Mouse (Mus musculus): ENCODE measurements around the gene Pef1. TPM values are rescaled to one million over a fixed set of nuclear protein-coding genes. Genes with fewer than 3 reads are reported as not detected.

Pef1 gene
- polyA plus RNA-seq, 1 experiment from 2014 or later: 65.6 TPM

- no peaks in the 10 kb centered on the region for H3K9me3 ChIP-seq
- H3K27me3 ChIP-seq: peaks cover 3% of the 10 kb centered on the region; the same call in 1 of the 2 replicates
- H3K4me2 ChIP-seq (replicated peaks): no peak overlapping the region
- no peak overlapping the region for H3K4me3 ChIP-seq
- no peak overlapping the region for H3K27ac ChIP-seq
- H3K36me3 ChIP-seq: no peaks in the 10 kb centered on the region
- 82% methylated on average over 12 of the region's 12 CpGs for WGBS
- no peak overlapping the region for H3K9ac ChIP-seq
- no peak for ATAC-seq (ENCODE audit: insufficient number of reproducible peaks, insufficient read depth, low FRiP score, low TSS enrichment)
- peaks cover 21% of the 10 kb centered on the region for H3K4me1 ChIP-seq
Observed at GRCm38 (mm10) chr4:130103632-130104031, 1.3 kb downstream of the Pef1 start.

- H3K4me2 ChIP-seq (replicated peaks): no peak overlapping the region
- H3K4me3 ChIP-seq: no peak overlapping the region
- H3K4me1 ChIP-seq: peaks cover 25% of the 10 kb centered on the region
- no peaks in the 10 kb centered on the region for H3K9me3 ChIP-seq
- no peak overlapping the region for H3K27ac ChIP-seq
- no peak for ATAC-seq (ENCODE audit: insufficient number of reproducible peaks, insufficient read depth, low FRiP score, low TSS enrichment)
- H3K36me3 ChIP-seq: no peaks in the 10 kb centered on the region
- WGBS: 81% methylated on average over 4 of the region's 4 CpGs
- H3K9ac ChIP-seq: no peak overlapping the region
- no peaks in the 10 kb centered on the region for H3K27me3 ChIP-seq
Observed at GRCm38 (mm10) chr4:130104584-130104983, 2.2 kb downstream of the Pef1 start.

- 12% methylated on average over 14 of the region's 14 CpGs for WGBS
- peak overlapping the region; percentile 76 for H3K4me2 ChIP-seq (replicated peaks)
- peak; percentile 53; the same call in 1 of the 2 replicates for ATAC-seq (ENCODE audit: insufficient number of reproducible peaks, insufficient read depth, low FRiP score, low TSS enrichment)
- no peaks in the 10 kb centered on the region for H3K27me3 ChIP-seq
- no peaks in the 10 kb centered on the region for H3K36me3 ChIP-seq
- peaks cover 13% of the 10 kb centered on the region for H3K4me1 ChIP-seq
- H3K4me3 ChIP-seq: peak overlapping the region; percentile 72
- no peaks in the 10 kb centered on the region for H3K9me3 ChIP-seq
- no peak overlapping the region; the same call in 1 of the 2 replicates for H3K9ac ChIP-seq
- H3K27ac ChIP-seq: peak overlapping the region; percentile 17; the same call in 1 of the 2 replicates
Observed at GRCm38 (mm10) chr4:130107065-130107443, 4.7 kb downstream of the Pef1 start.

GRCm38 (mm10) chr4:130107444-130108131, 5.2 kb downstream of the Pef1 start:
- H3K4me3 ChIP-seq: peak overlapping the region; percentile 72

GRCm38 (mm10) chr4:130108929-130109328, 6.6 kb downstream of the Pef1 start:
- H3K4me1 ChIP-seq: peaks cover 8% of the 10 kb centered on the region
- no peaks in the 10 kb centered on the region for H3K36me3 ChIP-seq
- H3K27me3 ChIP-seq: no peaks in the 10 kb centered on the region
- no peak for ATAC-seq (ENCODE audit: insufficient number of reproducible peaks, insufficient read depth, low FRiP score, low TSS enrichment)
- no peak overlapping the region for H3K4me3 ChIP-seq
- H3K4me2 ChIP-seq (replicated peaks): peak overlapping the region; percentile 76; the same call in 1 of the 2 replicates
- H3K9me3 ChIP-seq: no peaks in the 10 kb centered on the region
- no peak overlapping the region for H3K9ac ChIP-seq
- 71% methylated on average over 3 of the region's 3 CpGs for WGBS
- H3K27ac ChIP-seq: no peak overlapping the region

More at GRCm38 (mm10) chr4:130107444-130108131, 5.2 kb downstream of the Pef1 start:
- H3K36me3 ChIP-seq: no peaks in the 10 kb centered on the region
- 1% methylated on average over 39 of the region's 39 CpGs for WGBS
- H3K4me1 ChIP-seq: peaks cover 8% of the 10 kb centered on the region
- no peaks in the 10 kb centered on the region for H3K27me3 ChIP-seq
- peak overlapping the region; percentile 60 for H3K9ac ChIP-seq
- ATAC-seq (ENCODE audit: insufficient number of reproducible peaks, insufficient read depth, low FRiP score, low TSS enrichment): peak; percentile 81
- no peaks in the 10 kb centered on the region for H3K9me3 ChIP-seq
- H3K27ac ChIP-seq: peak overlapping the region; percentile 55; the same call in 1 of the 2 replicates
- peak overlapping the region; percentile 76 for H3K4me2 ChIP-seq (replicated peaks)

GRCm38 (mm10) chr4:130109666-130110065, 7.3 kb downstream of the Pef1 start:
- Histone ChIP-seq H3K27me3 (no peaks in the 10 kb centered on the region), H3K36me3 (no peaks in the 10 kb centered on the region; the same call in 1 of the 2 replicates), H3K27ac (no peak overlapping the region), H3K9me3 (no peaks in the 10 kb centered on the region), H3K4me3 (no peak overlapping the region), H3K9ac (no peak overlapping the region), H3K4me2 (replicated peaks) (no peak overlapping the region), H3K4me1 (peaks cover 8% of the 10 kb centered on the region)
- no peak for ATAC-seq (ENCODE audit: insufficient number of reproducible peaks, insufficient read depth, low FRiP score, low TSS enrichment)
- WGBS: 93% methylated on average over 9 of the region's 9 CpGs

GRCm38 (mm10) chr4:130110091-130110490, 7.7 kb downstream of the Pef1 start:
- no peak overlapping the region for H3K4me3 ChIP-seq
- ATAC-seq (ENCODE audit: insufficient number of reproducible peaks, insufficient read depth, low FRiP score, low TSS enrichment): no peak
- H3K4me2 ChIP-seq (replicated peaks): no peak overlapping the region
- H3K27ac ChIP-seq: no peak overlapping the region
- WGBS: 83% methylated on average over 7 of the region's 7 CpGs
- no peaks in the 10 kb centered on the region; the same call in 1 of the 2 replicates for H3K36me3 ChIP-seq
- H3K4me1 ChIP-seq: peaks cover 8% of the 10 kb centered on the region
- H3K27me3 ChIP-seq: no peaks in the 10 kb centered on the region
- H3K9ac ChIP-seq: no peak overlapping the region
- no peaks in the 10 kb centered on the region for H3K9me3 ChIP-seq

- Histone ChIP-seq H3K27ac (no peak overlapping the region), H3K4me1 (peaks cover 8% of the 10 kb centered on the region), H3K36me3 (no peaks in the 10 kb centered on the region; the same call in 1 of the 2 replicates), H3K4me2 (replicated peaks) (no peak overlapping the region), H3K9ac (no peak overlapping the region), H3K4me3 (no peak overlapping the region), H3K9me3 (no peaks in the 10 kb centered on the region), H3K27me3 (no peaks in the 10 kb centered on the region)
- ATAC-seq (ENCODE audit: insufficient number of reproducible peaks, insufficient read depth, low FRiP score, low TSS enrichment): no peak
- 84% methylated on average over 7 of the region's 7 CpGs for WGBS
Observed at GRCm38 (mm10) chr4:130112299-130112698, 9.9 kb downstream of the Pef1 start.

GRCm38 (mm10) chr4:130112732-130113131, 10.4 kb downstream of the Pef1 start:
- no peak for ATAC-seq (ENCODE audit: insufficient number of reproducible peaks, insufficient read depth, low FRiP score, low TSS enrichment)
- Histone ChIP-seq H3K36me3 (no peaks in the 10 kb centered on the region; the same call in 1 of the 2 replicates), H3K4me1 (peaks cover 8% of the 10 kb centered on the region), H3K27me3 (no peaks in the 10 kb centered on the region), H3K9ac (no peak overlapping the region), H3K4me3 (no peak overlapping the region), H3K4me2 (replicated peaks) (no peak overlapping the region), H3K9me3 (no peaks in the 10 kb centered on the region), H3K27ac (no peak overlapping the region)
- 97% methylated on average over 1 of the region's 1 CpGs for WGBS

GRCm38 (mm10) chr4:130120752-130121151, 18.4 kb downstream of the Pef1 start:
- H3K36me3 ChIP-seq: peaks cover 47% of the 10 kb centered on the region

GRCm38 (mm10) chr4:130121560-130121959, 19.2 kb downstream of the Pef1 start:
- peaks cover 10% of the 10 kb centered on the region; the same call in 1 of the 2 replicates for H3K4me1 ChIP-seq
- no peak overlapping the region for H3K9ac ChIP-seq
- no peak for ATAC-seq (ENCODE audit: insufficient number of reproducible peaks, insufficient read depth, low FRiP score, low TSS enrichment)
- H3K4me3 ChIP-seq: no peak overlapping the region
- no peaks in the 10 kb centered on the region for H3K9me3 ChIP-seq
- H3K27ac ChIP-seq: no peak overlapping the region
- no peaks in the 10 kb centered on the region for H3K27me3 ChIP-seq
- WGBS: 69% methylated on average over 8 of the region's 8 CpGs
- peaks cover 55% of the 10 kb centered on the region for H3K36me3 ChIP-seq
- H3K4me2 ChIP-seq (replicated peaks): no peak overlapping the region

More at GRCm38 (mm10) chr4:130120752-130121151, 18.4 kb downstream of the Pef1 start:
- Histone ChIP-seq H3K4me3 (no peak overlapping the region), H3K9ac (no peak overlapping the region), H3K4me2 (replicated peaks) (no peak overlapping the region), H3K27ac (no peak overlapping the region), H3K27me3 (no peaks in the 10 kb centered on the region), H3K4me1 (peaks cover 10% of the 10 kb centered on the region; the same call in 1 of the 2 replicates), H3K9me3 (no peaks in the 10 kb centered on the region)
- no peak for ATAC-seq (ENCODE audit: insufficient number of reproducible peaks, insufficient read depth, low FRiP score, low TSS enrichment)
- WGBS: 74% methylated on average over 4 of the region's 4 CpGs

GRCm38 (mm10) chr4:130123020-130123419, 20.7 kb downstream of the Pef1 start:
- no peaks in the 10 kb centered on the region for H3K9me3 ChIP-seq
- H3K4me3 ChIP-seq: no peak overlapping the region
- no peaks in the 10 kb centered on the region for H3K27me3 ChIP-seq
- no peak for ATAC-seq (ENCODE audit: insufficient number of reproducible peaks, insufficient read depth, low FRiP score, low TSS enrichment)
- peaks cover 10% of the 10 kb centered on the region; the same call in 1 of the 2 replicates for H3K4me1 ChIP-seq
- no peak overlapping the region for H3K27ac ChIP-seq
- 74% methylated on average over 5 of the region's 5 CpGs for WGBS
- no peak overlapping the region for H3K4me2 ChIP-seq (replicated peaks)
- no peak overlapping the region for H3K9ac ChIP-seq
- H3K36me3 ChIP-seq: peaks cover 69% of the 10 kb centered on the region

Data from embryonic facial prominence, embryonic 12.5 days (tissue).